Mouse (Mus musculus) limb, embryonic 10.5 days (tissue): ENCODE measurements at regions not wholly inside any gene's neighbourhood (a gene's known extent, or its start where the extent isn't known, plus 50 kb on each side); places are given as distances from the start of the nearest gene placed in this dataset.

Source experiments
- DNase-seq: peaks from one replicate; pipeline ENCODE4 v3.0.0-alpha.2; 2017; ENCODE audit warnings: low spot score
- H3K27ac ChIP-seq: fragments of 300-500 bp; sonication (generic); 2 replicates; pipeline ENCODE4 v1.5.1; 2016; ENCODE audit warnings: mild to moderate bottlenecking
- H3K27me3 ChIP-seq: fragments of 300-500 bp; sonication (generic); 2 replicates; pipeline ENCODE4 v1.6.1; 2016; ENCODE audit warnings: low read depth, mild to moderate bottlenecking; ENCODE audit not compliant: poor library complexity, severe bottlenecking
- H3K36me3 ChIP-seq: fragments of 300-500 bp; sonication (generic); 2 replicates; pipeline ENCODE4 v1.6.1; 2016; ENCODE audit warnings: mild to moderate bottlenecking, moderate library complexity
- H3K4me1 ChIP-seq: fragments of 300-500 bp; sonication (generic); 2 replicates; pipeline ENCODE4 v1.6.1; 2016
- H3K4me3 ChIP-seq: fragments of 300-500 bp; sonication (generic); 2 replicates; pipeline ENCODE4 v1.5.1; 2016; ENCODE audit warnings: mild to moderate bottlenecking, moderate library complexity
- H3K9me3 ChIP-seq: fragments of 300-500 bp; sonication (generic); replicated peaks from 2 replicates; pipeline ENCODE4 v1.6.1; 2016; ENCODE audit warnings: mild to moderate bottlenecking
- WGBS: fragments of 180-500 bp; shearing (Covaris S2); methylation state at CpG from one replicate; pipeline ENCODE4 v1.1.7; 2016; 5-methylcytosine and 5-hydroxymethylcytosine counted together

- 75% methylated on average over 6 of the region's 6 CpGs for WGBS
- H3K27me3 ChIP-seq: no peaks in the 10 kb centered on the region
- no peaks in the 10 kb centered on the region for H3K4me1 ChIP-seq
- H3K4me3 ChIP-seq: no peak overlapping the region
- no peak overlapping the region for H3K27ac ChIP-seq
- DNase-seq: no peak
- H3K9me3 ChIP-seq: no peaks in the 10 kb centered on the region
- no peaks in the 10 kb centered on the region for H3K36me3 ChIP-seq
These were observed 223.1 kb upstream of the Shh start for GRCm38 (mm10) chr5:28690110-28690509.

DNA sequence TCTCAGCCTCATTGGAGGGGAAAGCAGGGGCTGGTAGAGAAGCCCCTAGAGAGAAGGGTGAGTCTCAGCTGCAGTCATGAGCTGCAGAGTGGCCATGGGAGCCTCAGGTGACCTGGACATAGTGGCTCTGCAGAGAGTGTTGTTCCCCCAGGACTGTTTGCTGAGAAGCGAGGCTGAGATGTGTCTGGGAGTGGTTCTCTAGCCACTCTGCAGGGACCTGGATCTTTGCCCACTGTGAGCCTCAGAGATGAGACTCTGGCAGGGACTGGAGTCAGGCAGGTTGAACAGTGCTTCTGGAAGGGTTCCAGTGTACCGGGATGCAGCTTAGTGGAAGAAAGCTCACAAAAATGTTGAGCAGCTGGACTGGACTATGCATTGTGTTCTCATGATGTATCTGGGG is 222.6 kb upstream of the Shh start:
- 84% methylated on average over 2 of the region's 2 CpGs for WGBS
- DNase-seq: no peak
- Histone ChIP-seq H3K27me3 (no peaks in the 10 kb centered on the region), H3K27ac (no peak overlapping the region), H3K36me3 (no peaks in the 10 kb centered on the region), H3K4me3 (no peak overlapping the region), H3K4me1 (no peaks in the 10 kb centered on the region), H3K9me3 (no peaks in the 10 kb centered on the region)

DNA sequence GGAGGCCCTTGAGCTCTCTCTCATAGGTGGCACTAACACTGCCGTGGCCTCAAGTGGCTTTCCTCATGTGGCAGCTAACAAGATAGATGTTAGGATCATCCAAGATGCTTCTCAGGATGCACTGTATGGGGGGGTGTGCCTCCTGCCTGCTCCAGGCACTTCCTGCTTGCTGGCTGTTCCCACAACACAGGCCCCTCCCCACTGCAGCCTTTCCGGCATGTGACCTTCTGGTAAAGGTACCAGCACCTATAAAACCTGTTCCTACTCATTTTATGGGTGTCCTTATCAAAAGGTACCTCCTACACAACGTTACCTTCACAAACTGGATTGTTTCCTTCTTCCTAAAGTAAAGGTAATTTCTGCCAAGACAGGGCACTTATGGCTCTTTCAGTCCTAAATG is 222.1 kb upstream of the Shh start:
- Histone ChIP-seq H3K27me3 (no peaks in the 10 kb centered on the region), H3K27ac (no peak overlapping the region), H3K9me3 (no peaks in the 10 kb centered on the region), H3K36me3 (no peaks in the 10 kb centered on the region), H3K4me3 (no peak overlapping the region), H3K4me1 (no peaks in the 10 kb centered on the region)
- DNase-seq: no peak
- 71% methylated on average over 3 of the region's 3 CpGs for WGBS

DNA sequence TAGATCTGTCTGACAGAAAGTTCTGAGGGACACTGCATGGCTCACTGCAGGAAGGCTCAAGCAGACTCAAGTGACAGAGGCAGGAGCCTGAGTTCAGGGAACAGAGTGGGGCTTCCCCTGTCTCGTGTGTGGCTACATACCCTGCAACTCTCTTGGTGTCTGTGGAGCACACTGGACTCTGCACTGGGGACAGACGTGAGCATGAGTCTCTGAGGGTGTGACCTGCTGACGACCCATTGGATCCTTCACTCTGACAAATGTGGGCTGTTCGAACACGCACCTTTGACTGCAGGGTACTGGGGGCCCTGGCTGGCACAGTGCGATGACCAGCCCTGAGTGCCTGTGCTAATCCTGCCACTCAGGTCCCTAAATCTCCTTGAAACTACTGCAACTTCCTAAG is 215.8 kb upstream of the Shh start:
- Histone ChIP-seq H3K27me3 (no peaks in the 10 kb centered on the region), H3K4me3 (no peak overlapping the region), H3K4me1 (no peaks in the 10 kb centered on the region), H3K36me3 (no peaks in the 10 kb centered on the region), H3K9me3 (no peaks in the 10 kb centered on the region), H3K27ac (no peak overlapping the region)
- no peak for DNase-seq
- WGBS: 78% methylated on average over 6 of the region's 6 CpGs

DNA sequence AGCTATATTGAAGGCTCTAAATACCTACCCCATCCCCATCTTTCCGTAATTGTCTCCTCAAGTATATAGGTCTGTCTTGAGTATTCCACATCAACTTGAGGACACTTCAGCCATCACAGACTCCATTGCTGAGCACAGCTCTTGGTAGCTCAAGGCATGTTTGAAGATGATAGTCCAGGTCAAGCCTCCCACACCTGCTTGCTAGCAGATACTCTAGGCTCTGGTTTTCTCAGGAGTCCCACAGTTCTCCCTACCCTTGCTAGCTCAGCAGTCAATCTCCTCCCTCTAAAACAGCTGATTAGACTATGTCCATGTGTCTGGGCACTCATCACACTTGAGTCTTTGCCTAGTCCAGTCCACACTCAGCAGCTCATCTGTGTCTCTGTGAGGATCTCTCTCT is 213.3 kb upstream of the Shh start:
- H3K4me1 ChIP-seq: no peaks in the 10 kb centered on the region

DNA sequence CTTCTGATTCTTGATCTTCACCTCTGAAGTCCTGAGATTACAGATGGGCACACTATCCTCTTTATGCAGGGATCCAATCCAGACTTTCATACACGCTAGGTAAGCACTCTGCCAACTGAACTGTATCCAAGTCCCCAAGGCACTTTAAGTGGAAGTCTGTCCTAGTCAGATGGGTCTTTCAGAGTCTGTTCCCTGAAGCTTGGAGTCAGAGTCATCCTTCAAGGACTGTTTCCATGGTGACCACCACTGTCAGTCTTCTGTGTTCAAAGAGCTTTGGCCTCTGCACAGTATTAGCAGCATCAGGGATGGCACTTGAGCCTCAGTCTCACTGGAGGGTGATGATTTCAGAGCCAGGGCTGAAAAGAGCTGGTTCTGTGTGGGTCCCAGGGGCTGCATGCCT is 212.7 kb upstream of the Shh start:
- WGBS: 85% methylated on average over 1 of the region's 1 CpGs
- DNase-seq: no peak
- no peaks in the 10 kb centered on the region for H3K4me1 ChIP-seq
- no peak overlapping the region for H3K4me3 ChIP-seq
- no peak overlapping the region for H3K27ac ChIP-seq
- no peaks in the 10 kb centered on the region for H3K36me3 ChIP-seq
- no peaks in the 10 kb centered on the region for H3K27me3 ChIP-seq
- no peaks in the 10 kb centered on the region for H3K9me3 ChIP-seq

More for the DNA sequence above, 213.3 kb upstream of the Shh start:
- Histone ChIP-seq H3K27me3 (no peaks in the 10 kb centered on the region), H3K36me3 (no peaks in the 10 kb centered on the region), H3K4me3 (no peak overlapping the region), H3K27ac (no peak overlapping the region), H3K9me3 (no peaks in the 10 kb centered on the region)
- 97% methylated on average over 1 of the region's 1 CpGs for whole genome bisulfite sequencing
- DNase-seq: no peak

- no peak for DNase-seq
- WGBS: 90% methylated on average over 4 of the region's 4 CpGs
- no peaks in the 10 kb centered on the region for H3K4me1 ChIP-seq
- H3K9me3 ChIP-seq: no peaks in the 10 kb centered on the region
- H3K4me3 ChIP-seq: no peak overlapping the region
- 0 out of 2 replicates have a peak, but pooled peaks cover 4% of the 10 kb centered on the region for H3K27me3 ChIP-seq
- H3K36me3 ChIP-seq: no peaks in the 10 kb centered on the region
- H3K27ac ChIP-seq: no peak overlapping the region
These were observed 163.1 kb upstream of the Shh start for GRCm38 (mm10) chr5:28630186-28630585.

DNA sequence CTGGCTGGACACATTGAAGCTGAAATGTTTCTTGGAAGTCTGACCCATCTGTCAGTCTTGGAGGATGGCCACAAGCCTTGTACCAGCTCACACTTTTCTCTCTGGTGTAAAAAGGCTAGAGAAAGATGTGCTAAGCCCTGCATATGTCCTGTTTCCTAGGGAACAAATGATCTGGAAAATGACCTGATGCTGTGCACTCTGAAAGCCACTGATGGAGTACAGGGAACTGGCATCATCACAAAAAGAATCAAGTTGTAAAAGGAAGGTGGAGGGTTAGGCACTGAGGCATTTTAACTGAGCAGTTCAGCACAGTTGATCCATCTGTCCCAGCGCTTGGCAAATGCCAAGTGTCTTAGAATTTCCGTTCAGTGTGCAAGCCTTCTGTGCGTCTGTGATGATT is 144.8 kb upstream of the Shh start:
- Histone ChIP-seq H3K36me3 (no peaks in the 10 kb centered on the region), H3K27me3 (no peaks in the 10 kb centered on the region), H3K4me1 (no peaks in the 10 kb centered on the region), H3K9me3 (no peaks in the 10 kb centered on the region), H3K4me3 (no peak overlapping the region), H3K27ac (no peak overlapping the region)
- DNase-seq: no peak
- 89% methylated on average over 3 of the region's 3 CpGs for WGBS

GRCm38 (mm10) chr5:28596537-28597314 is 129.7 kb upstream of the Shh start:
- 37% methylated on average over 1 of the region's 1 CpGs for WGBS
- Histone ChIP-seq H3K27me3 (no peaks in the 10 kb centered on the region), H3K9me3 (no peaks in the 10 kb centered on the region)

GRCm38 (mm10) chr5:28571347-28571998 is 104.4 kb upstream of the Shh start:
- Histone ChIP-seq H3K4me3 (no peak overlapping the region), H3K27ac (no peak overlapping the region), H3K27me3 (no peaks in the 10 kb centered on the region), H3K9me3 (no peaks in the 10 kb centered on the region), H3K36me3 (no peaks in the 10 kb centered on the region), H3K4me1 (no peaks in the 10 kb centered on the region)
- no peak for DNase-seq
- WGBS: 88% methylated on average over 5 of the region's 5 CpGs

More at GRCm38 (mm10) chr5:28596537-28597314, 129.7 kb upstream of the Shh start:
- no peaks in the 10 kb centered on the region for H3K4me1 ChIP-seq
- no peaks in the 10 kb centered on the region for H3K36me3 ChIP-seq
- DNase-seq: no peak
- H3K27ac ChIP-seq: no peak overlapping the region
- no peak overlapping the region for H3K4me3 ChIP-seq

- Histone ChIP-seq H3K4me3 (no peak overlapping the region), H3K4me1 (no peaks in the 10 kb centered on the region), H3K27me3 (no peaks in the 10 kb centered on the region), H3K27ac (no peak overlapping the region), H3K9me3 (no peaks in the 10 kb centered on the region), H3K36me3 (no peaks in the 10 kb centered on the region)
- no peak for DNase-seq
These were observed 101.4 kb upstream of the Shh start for GRCm38 (mm10) chr5:28568417-28568816.

DNA sequence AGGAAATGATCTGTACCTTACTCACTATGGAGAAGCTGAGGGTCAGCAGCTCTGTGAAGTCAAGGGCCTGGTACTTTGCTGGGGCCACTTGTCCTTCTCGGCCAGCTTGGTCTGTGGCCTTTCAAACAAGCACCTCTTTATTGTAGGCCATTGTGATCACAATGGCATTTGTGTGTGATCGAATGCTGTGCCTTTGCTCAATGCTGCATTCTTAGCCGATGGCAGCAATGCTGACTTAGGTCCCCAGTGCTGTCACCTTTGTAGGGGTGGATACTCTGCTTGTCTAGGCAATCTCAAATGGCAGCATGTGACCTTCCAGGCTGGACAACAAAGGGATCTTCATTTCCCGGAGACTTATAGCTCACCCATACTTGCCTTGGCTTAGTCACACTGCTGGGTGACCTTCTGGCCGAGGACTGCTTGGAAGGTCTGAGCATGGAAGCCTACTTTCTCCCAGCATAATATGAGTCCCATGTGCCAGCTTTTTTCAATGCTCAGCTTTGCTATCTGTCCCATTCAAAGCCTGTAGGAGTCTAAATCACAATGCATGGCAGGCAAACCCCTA is 100.4 kb upstream of the Shh start:
- Histone ChIP-seq H3K4me3 (no peak overlapping the region), H3K27me3 (no peaks in the 10 kb centered on the region), H3K9me3 (no peaks in the 10 kb centered on the region), H3K4me1 (no peaks in the 10 kb centered on the region), H3K36me3 (no peaks in the 10 kb centered on the region), H3K27ac (no peak overlapping the region)
- WGBS: 91% methylated on average over 5 of the region's 5 CpGs
- no peak for DNase-seq

DNA sequence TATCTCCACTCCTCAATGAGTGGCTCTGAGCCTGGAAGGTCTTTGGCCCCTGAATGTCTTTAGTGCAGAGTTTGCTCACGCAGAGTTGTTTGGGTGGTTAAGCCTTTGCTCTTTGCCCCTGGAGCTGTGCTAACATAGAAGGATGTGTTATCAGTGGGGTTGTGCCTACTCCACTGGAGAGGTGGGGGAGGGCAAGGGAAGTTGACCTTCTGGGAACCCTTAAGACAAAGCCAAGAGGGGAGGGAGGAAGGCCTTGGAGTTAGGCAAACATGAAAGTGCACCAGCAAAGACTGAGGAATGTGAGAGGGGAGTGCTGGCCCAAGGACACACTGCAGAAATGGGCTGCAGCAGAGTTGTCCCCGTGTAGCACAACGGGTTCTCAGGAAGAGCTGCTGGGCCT is 96.3 kb upstream of the Shh start:
- DNase-seq: no peak
- no peaks in the 10 kb centered on the region for H3K4me1 ChIP-seq
- H3K27me3 ChIP-seq: no peaks in the 10 kb centered on the region
- H3K27ac ChIP-seq: no peak overlapping the region
- no peaks in the 10 kb centered on the region for H3K36me3 ChIP-seq
- H3K9me3 ChIP-seq: no peaks in the 10 kb centered on the region
- H3K4me3 ChIP-seq: no peak overlapping the region
- 43% methylated on average over 3 of the region's 3 CpGs for WGBS
